Mouse (Mus musculus) intestine, embryonic 14.5 days (tissue): ENCODE measurements at regions not wholly inside any gene's neighbourhood (a gene's known extent, or its start where the extent isn't known, plus 50 kb on each side); places are given as distances from the start of the nearest gene placed in this dataset.

Experiments
- ATAC-seq: fragments of 200-750 bp; cut with Nextera tagmentation; replicated peaks from 2 replicates; pipeline ENCODE4 v1.8.0; 2017; ENCODE audit warnings: low read depth, moderate number of reproducible peaks, moderate TSS enrichment, moderate library complexity; ENCODE audit not compliant: low FRiP score, low TSS enrichment
- DNase-seq: peaks from one replicate; pipeline ENCODE4 v3.0.0-alpha.2; 2018; ENCODE audit warnings: low spot score
- H3K27ac ChIP-seq: fragments of 300-500 bp; sonication (generic); 2 replicates; pipeline ENCODE4 v1.5.1; 2014; ENCODE audit warnings: low read depth, mild to moderate bottlenecking, control low read depth
- H3K27me3 ChIP-seq: fragments of 300-500 bp; sonication (generic); replicated peaks from 2 replicates; pipeline ENCODE4 v1.6.1; 2014; ENCODE audit warnings: low read length, control low read depth; ENCODE audit not compliant: control insufficient read depth, insufficient read depth
- H3K36me3 ChIP-seq: fragments of 300-500 bp; sonication (generic); 2 replicates; pipeline ENCODE4 v1.6.1; 2014; ENCODE audit warnings: low read length, control low read depth; ENCODE audit not compliant: control insufficient read depth, insufficient read depth
- H3K4me1 ChIP-seq: fragments of 300-500 bp; sonication (generic); replicated peaks from 2 replicates; pipeline ENCODE4 v1.6.1; 2014; ENCODE audit warnings: low read length, control low read depth, mixed read lengths; ENCODE audit not compliant: control insufficient read depth, insufficient read depth
- H3K4me2 ChIP-seq: fragments of 300-500 bp; sonication (generic); 2 replicates; pipeline ENCODE4 v1.6.1; 2014; ENCODE audit warnings: low read length
- H3K4me3 ChIP-seq: fragments of 300-500 bp; sonication (generic); 2 replicates; pipeline ENCODE4 v1.5.1; 2014; ENCODE audit warnings: low read depth, low read length, control low read depth, mixed read lengths
- H3K9ac ChIP-seq: fragments of 300-500 bp; sonication (generic); 2 replicates; pipeline ENCODE4 v1.6.1; 2014; ENCODE audit warnings: mild to moderate bottlenecking, low read length
- H3K9me3 ChIP-seq: fragments of 300-500 bp; sonication (generic); 2 replicates; pipeline ENCODE4 v1.6.1; 2016; ENCODE audit warnings: low read length, control low read depth; ENCODE audit not compliant: control insufficient read depth
- WGBS: fragments of 180-500 bp; shearing (Covaris S2); extraction: QIAGEN DNeasy Blood & Tissue Kit; methylation state at CpG from one replicate; pipeline ENCODE4 v1.1.7; 2014; 5-methylcytosine and 5-hydroxymethylcytosine counted together

- Histone ChIP-seq H3K27me3 (no peaks in the 10 kb centered on the region), H3K36me3 (no peaks in the 10 kb centered on the region), H3K9ac (no peak overlapping the region), H3K4me2 (no peak overlapping the region), H3K4me3 (no peak overlapping the region), H3K9me3 (no peaks in the 10 kb centered on the region), H3K4me1 (no peaks in the 10 kb centered on the region), H3K27ac (no peak overlapping the region)
- ATAC-seq: no peak
- no peak for DNase-seq
These were observed 410.9 kb upstream of the Vstm2b start for GRCm38 (mm10) chr7:40487256-40487655.

DNA sequence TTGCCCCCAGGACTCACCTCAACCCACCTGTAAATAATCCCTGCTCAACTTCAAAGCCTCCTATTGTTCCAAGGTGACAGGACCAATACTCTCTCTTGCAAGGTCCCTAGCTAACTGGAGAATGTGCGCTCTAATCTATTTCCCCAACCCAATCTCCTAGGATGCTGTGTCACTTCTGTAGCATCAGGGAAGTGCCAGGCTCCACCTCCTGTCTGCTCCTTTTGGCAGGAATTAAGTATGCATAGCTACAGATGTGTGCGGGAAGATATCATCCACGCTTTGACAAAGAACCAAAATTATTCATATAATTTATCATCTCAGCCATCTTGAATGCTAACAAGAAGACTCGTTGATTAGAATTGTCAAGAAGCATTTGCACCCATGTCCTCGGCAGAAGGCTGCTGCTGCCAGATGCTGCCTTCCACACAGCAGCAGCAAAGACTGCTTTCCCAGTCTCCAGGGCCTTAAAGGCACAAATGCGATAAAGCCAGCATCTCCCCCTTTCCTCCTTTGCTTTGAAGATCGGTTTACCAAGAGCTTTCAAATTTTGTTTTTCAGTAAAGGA lies 375.3 kb upstream of the Vstm2b start:
- H3K9me3 ChIP-seq: no peaks in the 10 kb centered on the region
- no peak overlapping the region for H3K27ac ChIP-seq
- ATAC-seq (no peak), DNase-seq (no peak)
- no peaks in the 10 kb centered on the region for H3K36me3 ChIP-seq
- H3K9ac ChIP-seq: no peak overlapping the region
- H3K4me1 ChIP-seq: no peaks in the 10 kb centered on the region
- H3K4me3 ChIP-seq: no peak overlapping the region
- WGBS: 76% methylated on average over 7 of the region's 7 CpGs
- no peak overlapping the region for H3K4me2 ChIP-seq
- H3K27me3 ChIP-seq: no peaks in the 10 kb centered on the region

GRCm38 (mm10) chr7:40536601-40537000 lies 361.5 kb upstream of the Vstm2b start:
- Histone ChIP-seq H3K9ac (no peak overlapping the region), H3K27ac (no peak overlapping the region), H3K4me1 (no peaks in the 10 kb centered on the region), H3K36me3 (no peaks in the 10 kb centered on the region), H3K4me3 (no peak overlapping the region), H3K27me3 (no peaks in the 10 kb centered on the region), H3K4me2 (no peak overlapping the region), H3K9me3 (no peaks in the 10 kb centered on the region)
- DNase-seq (no peak), ATAC-seq (no peak)
- WGBS: 56% methylated on average over 3 of the region's 3 CpGs

GRCm38 (mm10) chr7:40537621-40538020 lies 360.5 kb upstream of the Vstm2b start:
- ATAC-seq: no peak
- Histone ChIP-seq H3K36me3 (no peaks in the 10 kb centered on the region), H3K9ac (no peak overlapping the region), H3K4me2 (no peak overlapping the region), H3K9me3 (no peaks in the 10 kb centered on the region), H3K4me3 (no peak overlapping the region), H3K27me3 (no peaks in the 10 kb centered on the region), H3K27ac (no peak overlapping the region), H3K4me1 (no peaks in the 10 kb centered on the region)
- WGBS: 69% methylated on average over 3 of the region's 3 CpGs
- DNase-seq: no peak

DNA sequence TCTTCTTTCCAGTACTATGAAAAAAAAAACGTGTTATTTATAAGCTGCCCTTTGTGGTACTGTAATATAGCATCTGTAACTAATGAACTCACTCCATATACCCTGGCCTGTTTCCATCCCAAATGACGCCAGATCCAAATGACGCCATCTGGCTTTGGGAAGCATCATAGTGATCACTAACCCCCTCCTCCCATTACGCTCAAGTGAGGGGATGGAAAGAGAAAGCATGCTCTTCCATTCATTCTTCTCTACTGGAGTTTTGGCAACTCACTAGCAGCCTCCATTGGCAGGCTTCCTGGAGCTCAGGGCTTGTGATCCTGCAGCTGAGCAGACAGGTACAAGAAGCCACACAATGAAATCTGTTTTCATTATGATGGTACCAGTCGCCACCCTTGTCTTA lies 358.3 kb upstream of the Vstm2b start:
- H3K4me1 ChIP-seq: no peaks in the 10 kb centered on the region
- no peaks in the 10 kb centered on the region for H3K27me3 ChIP-seq
- H3K27ac ChIP-seq: no peak overlapping the region
- H3K4me2 ChIP-seq: no peak overlapping the region
- no peak overlapping the region for H3K9ac ChIP-seq
- no peak overlapping the region for H3K4me3 ChIP-seq
- no peaks in the 10 kb centered on the region for H3K9me3 ChIP-seq
- H3K36me3 ChIP-seq: no peaks in the 10 kb centered on the region
- no peak for DNase-seq
- 77% methylated on average over 5 of the region's 5 CpGs for WGBS
- no peak for ATAC-seq

GRCm38 (mm10) chr7:40541283-40541682 lies 356.8 kb upstream of the Vstm2b start:
- no peaks in the 10 kb centered on the region for H3K27me3 ChIP-seq
- H3K27ac ChIP-seq: no peak overlapping the region
- H3K4me3 ChIP-seq: no peak overlapping the region
- no peaks in the 10 kb centered on the region for H3K36me3 ChIP-seq
- no peak overlapping the region for H3K4me2 ChIP-seq
- DNase-seq: no peak
- no peaks in the 10 kb centered on the region for H3K9me3 ChIP-seq
- H3K9ac ChIP-seq: no peak overlapping the region
- ATAC-seq: no peak
- WGBS: 76% methylated on average over 4 of the region's 4 CpGs
- no peaks in the 10 kb centered on the region for H3K4me1 ChIP-seq

DNA sequence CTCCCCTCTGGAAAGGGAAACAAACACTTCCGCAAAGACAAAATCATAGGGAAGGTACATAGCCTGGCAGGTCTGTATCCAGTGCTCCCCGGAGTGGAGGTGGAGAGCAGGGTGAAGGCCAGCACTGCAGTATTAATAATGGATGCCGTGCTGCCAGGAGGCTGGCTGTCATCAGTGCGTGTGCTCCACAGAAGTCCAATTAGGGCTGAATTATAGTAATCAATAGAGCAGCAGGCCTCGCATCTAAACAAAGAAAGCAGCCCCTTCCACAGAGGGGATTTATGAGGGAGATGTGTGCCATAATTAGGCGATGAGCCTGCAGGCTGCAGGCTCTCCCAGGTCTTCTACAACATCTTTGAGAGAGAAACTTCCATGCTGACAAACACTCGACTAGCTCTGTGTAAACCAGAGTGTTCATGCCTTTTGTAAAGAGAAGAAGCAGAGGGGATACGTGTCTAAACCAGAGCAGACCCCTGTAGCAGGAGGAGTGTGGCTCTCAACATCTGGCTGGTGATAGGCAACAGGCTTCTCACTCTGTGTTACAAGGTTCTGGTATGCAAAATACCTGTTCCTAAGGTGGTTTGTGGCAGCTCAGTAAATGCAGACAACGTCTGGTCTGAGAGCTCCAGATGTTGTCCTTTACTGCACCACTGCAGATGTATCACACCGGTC lies 334.5 kb upstream of the Vstm2b start:
- Histone ChIP-seq H3K27ac (no peak overlapping the region), H3K36me3 (no peaks in the 10 kb centered on the region), H3K9ac (no peak overlapping the region), H3K4me2 (no peak overlapping the region), H3K27me3 (no peaks in the 10 kb centered on the region), H3K9me3 (no peaks in the 10 kb centered on the region), H3K4me1 (no peaks in the 10 kb centered on the region), H3K4me3 (no peak overlapping the region)
- 49% methylated on average over 10 of the region's 10 CpGs for WGBS
- ATAC-seq (no peak), DNase-seq (no peak)

DNA sequence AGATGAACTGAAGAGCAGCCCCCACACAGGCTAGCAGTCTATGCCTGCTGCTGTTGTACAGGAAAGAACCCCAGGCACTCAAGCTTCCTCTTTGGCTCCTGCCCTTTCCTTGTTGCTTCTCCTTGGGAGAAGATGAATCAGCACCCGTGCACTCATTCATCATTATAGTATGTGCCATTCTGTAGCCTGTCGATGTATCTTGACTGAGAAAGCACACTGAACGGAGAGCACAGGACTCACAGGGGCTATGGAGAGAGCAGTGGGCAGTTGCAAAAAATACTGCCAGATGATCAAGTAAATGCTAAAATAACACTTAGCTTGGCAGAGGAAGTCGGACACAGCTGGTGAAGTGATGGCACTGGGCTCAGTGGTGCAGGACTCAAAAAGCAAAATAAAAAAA lies 322.2 kb upstream of the Vstm2b start:
- H3K4me1 ChIP-seq: no peaks in the 10 kb centered on the region
- no peak overlapping the region for H3K9ac ChIP-seq
- no peaks in the 10 kb centered on the region for H3K36me3 ChIP-seq
- no peak overlapping the region for H3K4me2 ChIP-seq
- H3K4me3 ChIP-seq: no peak overlapping the region
- no peak overlapping the region for H3K27ac ChIP-seq
- no peak for ATAC-seq
- 83% methylated on average over 4 of the region's 4 CpGs for WGBS
- no peak for DNase-seq
- H3K9me3 ChIP-seq: no peaks in the 10 kb centered on the region
- H3K27me3 ChIP-seq: no peaks in the 10 kb centered on the region

DNA sequence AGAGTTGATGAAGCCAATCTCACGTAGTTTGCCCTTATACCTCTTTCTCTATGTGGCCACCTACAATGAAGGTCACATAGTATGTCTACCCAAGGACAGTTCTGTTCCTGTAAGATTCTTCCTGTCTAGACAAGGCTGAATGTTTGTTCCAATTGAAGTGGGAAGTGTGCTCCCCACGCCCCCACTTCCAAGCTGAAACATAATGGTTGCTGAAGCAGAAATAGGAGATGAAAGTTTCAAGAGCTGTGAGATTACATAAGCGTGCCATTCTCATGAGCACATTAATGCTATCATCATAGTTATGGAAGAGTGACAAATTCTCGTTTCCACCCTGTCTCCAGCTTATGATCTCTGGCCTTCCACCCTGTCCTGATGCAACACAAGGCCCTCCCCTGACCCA lies 320.8 kb upstream of the Vstm2b start:
- H3K9ac ChIP-seq: no peak overlapping the region
- no peak overlapping the region for H3K27ac ChIP-seq
- H3K9me3 ChIP-seq: no peaks in the 10 kb centered on the region
- 77% methylated on average over 4 of the region's 4 CpGs for WGBS
- no peaks in the 10 kb centered on the region for H3K27me3 ChIP-seq
- DNase-seq: no peak
- no peak overlapping the region for H3K4me3 ChIP-seq
- no peak overlapping the region for H3K4me2 ChIP-seq
- no peaks in the 10 kb centered on the region for H3K36me3 ChIP-seq
- no peaks in the 10 kb centered on the region for H3K4me1 ChIP-seq
- ATAC-seq: no peak
